Mouse (Mus musculus): ENCODE measurements around the gene Ganc.

Ganc gene

GRCm38 (mm10) chr2:120403653-120403985 lies at the start of gene Ganc:
Ganc (plus strand) TSS chr2:120403896.
- DNase-seq = no peak

GRCm38 (mm10) chr2:120360425-120360824 lies 43.3 kb upstream of the Ganc start:
- DNase-seq = no peak

GRCm38 (mm10) chr2:120366501-120366900 lies 37.2 kb upstream of the Ganc start:
- no peak for DNase-seq

GRCm38 (mm10) chr2:120367416-120368207 lies 36.1 kb upstream of the Ganc start:
- DNase-seq = no peak

GRCm38 (mm10) chr2:120373858-120374257 lies 29.8 kb upstream of the Ganc start:
- DNase-seq = no peak

- DNase-seq = no peak
Observed at GRCm38 (mm10) chr2:120386264-120386663, 17.4 kb upstream of the Ganc start.

GRCm38 (mm10) chr2:120387291-120387690 lies 16.4 kb upstream of the Ganc start:
- no peak for DNase-seq

GRCm38 (mm10) chr2:120389376-120389775 lies 14.3 kb upstream of the Ganc start:
- DNase-seq = no peak

- DNase-seq = no peak
Observed at GRCm38 (mm10) chr2:120390934-120391333, 12.8 kb upstream of the Ganc start.

- no peak for DNase-seq
Observed at GRCm38 (mm10) chr2:120392406-120392805, 11.3 kb upstream of the Ganc start.

- DNase-seq = peak; percentile 10
Observed at GRCm38 (mm10) chr2:120397951-120398350, 5.7 kb upstream of the Ganc start.

- DNase-seq = no peak
Observed at GRCm38 (mm10) chr2:120402813-120403212, 883 bp upstream of the Ganc start.

GRCm38 (mm10) chr2:120403986-120404822 lies 508 bp downstream of the Ganc start, which contains the start of gene Tmem87a:
Tmem87a (minus strand) TSS chr2:120404113.
- DNase-seq = peak; percentile 96

GRCm38 (mm10) chr2:120404823-120405765 lies 1.4 kb downstream of the Ganc start:
- DNase-seq = peak; percentile 52

- DNase-seq = no peak
Observed at GRCm38 (mm10) chr2:120411096-120411628, 7.5 kb downstream of the Ganc start.

GRCm38 (mm10) chr2:120414113-120414512 lies 10.4 kb downstream of the Ganc start:
- no peak for DNase-seq

- no peak for DNase-seq
Observed at GRCm38 (mm10) chr2:120414738-120415414, 11.2 kb downstream of the Ganc start.

- DNase-seq = no peak
Observed at GRCm38 (mm10) chr2:120424386-120424785, 20.7 kb downstream of the Ganc start.

GRCm38 (mm10) chr2:120444486-120444885 lies 40.8 kb downstream of the Ganc start:
- DNase-seq = no peak

- no peak for DNase-seq
Observed at GRCm38 (mm10) chr2:120446373-120446772, 42.7 kb downstream of the Ganc start.

- no peak for DNase-seq
Observed at GRCm38 (mm10) chr2:120447306-120447705, 43.6 kb downstream of the Ganc start.

- no peak for DNase-seq
Observed at GRCm38 (mm10) chr2:120450724-120451123, 47.0 kb downstream of the Ganc start.

All from kidney, adult 18-20 months (tissue).